Mouse (Mus musculus) CH12F3 (cell line): ENCODE data around the gene Letmd1.
"Not testable (repeated sequence)": the region's sequence is repeated elsewhere in the genome, so short reads cannot be mapped to it uniquely, and the experiment has no call there.

Source experiments
- in situ Hi-C: fragments of 300-500 bp; cut with MboI; formaldehyde crosslinking; loops from 2 replicates; pipeline ENCODE4 v1.14.3; 2020; ENCODE audit warnings: low sequenced_read_pairs

Letmd1 gene

DNA sequence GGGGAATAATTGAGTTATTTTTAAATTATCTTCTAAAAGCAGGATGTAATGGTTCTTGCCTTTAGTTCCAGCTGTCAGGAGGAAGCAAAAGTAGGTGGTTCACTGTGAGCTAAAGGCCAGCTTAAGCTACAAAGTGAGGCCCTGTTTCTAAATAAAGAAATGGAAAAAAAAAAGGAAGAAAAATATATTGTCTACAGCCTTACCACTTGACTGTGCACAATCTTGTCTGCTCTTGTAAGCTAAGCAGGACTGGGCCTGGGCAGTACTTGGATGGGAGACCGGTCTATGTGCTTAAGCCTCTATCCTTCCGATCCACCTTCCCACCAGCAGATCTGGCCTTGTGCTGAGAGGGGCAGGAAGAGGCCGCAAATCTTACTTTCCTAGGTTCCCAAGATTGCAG lies 19.3 kb upstream of the Letmd1 start:
- in situ Hi-C loops: no loop called here

GRCm38 (mm10) chr15:100451245-100451644 lies 17.6 kb upstream of the Letmd1 start:
- in situ Hi-C loops: no loop called here

DNA sequence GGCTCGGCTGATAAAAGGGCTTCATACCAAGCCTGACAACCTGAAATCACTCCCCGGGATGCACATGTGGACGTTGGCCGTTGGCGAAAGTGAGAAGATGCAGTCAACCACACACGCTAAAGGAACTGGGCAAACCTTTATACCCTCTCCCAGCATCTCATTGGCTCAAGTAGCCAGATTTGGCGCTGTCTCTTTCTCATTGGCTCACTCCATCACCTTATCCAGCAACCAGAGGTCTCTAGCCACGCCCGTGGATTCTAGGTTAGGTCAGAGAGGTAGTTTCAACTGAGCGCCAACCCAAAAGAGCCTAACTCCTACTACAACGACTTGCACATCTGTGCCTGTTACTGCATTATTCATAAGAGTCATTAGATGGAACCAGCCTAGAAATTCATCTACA lies 16.3 kb upstream of the Letmd1 start:
- in situ Hi-C loops: no loop called here

- in situ Hi-C loops: no loop called here
Measured at GRCm38 (mm10) chr15:100456356-100456991, 12.3 kb upstream of the Letmd1 start.

GRCm38 (mm10) chr15:100457340-100457739 lies 11.5 kb upstream of the Letmd1 start:
- in situ Hi-C loops: no loop called here

DNA sequence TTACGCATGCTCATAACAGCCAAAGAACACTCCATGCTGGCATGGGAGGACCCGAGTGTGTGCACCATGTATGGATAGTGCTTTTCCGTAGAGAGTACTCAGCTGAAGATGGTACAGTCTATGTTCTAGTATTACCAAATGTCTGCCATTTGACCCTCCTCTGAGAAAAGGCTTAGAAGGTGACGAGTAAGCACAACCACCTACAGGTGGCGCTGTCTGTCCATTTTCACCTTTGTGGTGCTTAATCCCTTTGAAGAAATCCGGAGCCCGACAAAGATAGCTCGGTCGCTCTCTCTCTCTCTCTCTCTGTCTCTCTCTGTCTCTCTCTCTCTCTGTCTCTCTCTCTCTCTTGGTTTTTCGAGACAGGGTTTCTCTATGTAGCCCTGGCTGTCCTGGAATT lies 10.8 kb upstream of the Letmd1 start:
- in situ Hi-C loops: no loop called here

- in situ Hi-C loops: loop anchor here (5.0 kb wide), 1 partner anchor 151 kb away; no protein-coding TSS in a partner anchor
Measured at GRCm38 (mm10) chr15:100460942-100461341, 7.9 kb upstream of the Letmd1 start.

GRCm38 (mm10) chr15:100461646-100462045 lies 7.2 kb upstream of the Letmd1 start:
- in situ Hi-C loops: loop anchor here (5.0 kb wide), 1 partner anchor 151 kb away; no protein-coding TSS in a partner anchor

- in situ Hi-C loops: loop anchor here (5.0 kb wide), 1 partner anchor 150 kb away; no protein-coding TSS in a partner anchor
Measured at GRCm38 (mm10) chr15:100462086-100462485, 6.7 kb upstream of the Letmd1 start.

- in situ Hi-C loops: loop anchor here (5.0 kb wide), 1 partner anchor 149 kb away; no protein-coding TSS in a partner anchor
Measured at GRCm38 (mm10) chr15:100463712-100464111, 5.1 kb upstream of the Letmd1 start.

GRCm38 (mm10) chr15:100465432-100465831 lies 3.4 kb upstream of the Letmd1 start:
- in situ Hi-C loops: no loop called here

GRCm38 (mm10) chr15:100467738-100468137 lies 1.1 kb upstream of the Letmd1 start:
- in situ Hi-C loops: no loop called here

DNA sequence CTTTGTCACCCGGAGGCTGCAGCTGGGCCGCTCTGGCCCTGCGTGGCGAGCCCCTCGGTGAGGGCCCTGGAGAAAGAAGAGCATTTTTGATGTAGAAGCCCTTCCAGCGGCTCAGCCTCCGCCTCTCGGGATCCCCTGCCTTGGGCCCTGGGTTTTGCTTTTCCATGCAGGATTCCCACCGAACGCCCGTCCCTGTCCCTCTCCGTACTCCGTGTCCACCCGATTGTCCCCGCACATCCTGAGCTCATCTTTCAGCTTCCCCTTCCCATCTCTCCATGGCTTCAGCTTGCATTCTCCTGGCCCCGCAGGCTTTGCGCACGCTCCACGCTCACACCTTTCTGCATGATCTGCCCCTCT lies 344 bp downstream of the Letmd1 start:
- in situ Hi-C loops: no loop called here

- in situ Hi-C loops: no loop called here
Measured at GRCm38 (mm10) chr15:100470037-100470436, 1.2 kb downstream of the Letmd1 start.

GRCm38 (mm10) chr15:100473926-100474503 lies 5.2 kb downstream of the Letmd1 start:
- in situ Hi-C loops: no loop called here

DNA sequence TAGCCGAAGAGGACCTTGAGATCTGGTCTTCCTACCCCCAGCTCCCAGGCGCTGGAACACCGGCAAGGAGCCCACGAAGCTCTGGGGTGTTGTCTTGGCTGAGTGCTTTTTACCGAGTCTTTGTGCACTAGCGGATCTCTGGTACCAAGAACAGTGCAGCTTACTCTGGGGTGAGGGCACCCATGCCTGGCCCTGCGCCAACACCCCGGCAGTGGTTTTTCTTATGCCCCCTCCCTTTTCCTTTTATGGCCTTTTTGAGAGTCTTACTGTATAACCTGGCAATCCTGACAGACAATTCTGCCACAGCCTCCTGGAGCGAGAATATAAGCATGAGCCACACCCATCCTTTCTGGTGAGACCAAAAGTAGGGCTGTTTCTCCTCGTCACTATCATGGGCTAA lies 9.5 kb downstream of the Letmd1 start:
- in situ Hi-C loops: no loop called here

DNA sequence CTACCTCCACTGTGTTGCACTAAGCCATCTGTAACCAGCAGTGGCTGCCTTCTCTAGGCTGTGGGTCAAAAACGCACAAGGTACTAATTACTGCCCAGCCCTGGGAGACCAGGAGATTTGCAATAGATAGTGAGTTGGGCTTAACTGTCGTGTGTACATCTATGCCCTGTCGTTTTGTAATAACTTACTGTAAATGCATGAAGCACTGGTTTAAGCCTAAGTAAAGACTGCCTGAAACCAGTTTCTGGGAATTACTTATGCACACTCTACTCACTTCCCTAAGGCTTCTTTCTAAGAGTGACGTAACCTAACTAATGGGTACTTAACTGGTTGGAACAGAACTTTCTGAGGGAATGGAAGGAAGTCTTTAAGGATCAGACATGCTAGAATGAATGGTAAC lies 10.1 kb downstream of the Letmd1 start:
- in situ Hi-C loops: no loop called here

GRCm38 (mm10) chr15:100485576-100485975 lies 16.8 kb downstream of the Letmd1 start:
- in situ Hi-C loops: no loop called here

GRCm38 (mm10) chr15:100486450-100486849 lies 17.6 kb downstream of the Letmd1 start:
- in situ Hi-C loops: no loop called here

DNA sequence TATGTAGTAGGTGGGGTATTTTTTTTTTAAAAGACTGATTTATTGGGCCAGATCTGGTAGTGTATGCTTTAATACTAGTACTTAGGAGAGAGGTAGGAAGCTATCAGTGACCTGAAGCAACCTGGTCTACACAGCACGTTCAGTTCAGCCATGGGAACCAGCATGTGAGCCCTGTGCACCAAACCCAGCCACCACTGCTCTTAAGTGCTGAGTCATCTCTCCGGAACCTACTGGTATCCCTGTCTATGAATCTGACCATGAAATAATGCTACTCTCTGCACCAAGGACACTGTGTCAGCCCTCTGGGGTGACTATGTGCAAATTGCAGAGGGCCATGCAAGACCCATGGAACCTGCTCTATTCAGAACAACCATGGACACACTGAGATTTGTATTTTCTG lies 18.2 kb downstream of the Letmd1 start:
- in situ Hi-C loops: no loop called here

GRCm38 (mm10) chr15:100488297-100488696 lies 19.5 kb downstream of the Letmd1 start:
- in situ Hi-C loops: not testable (repeated sequence)

- in situ Hi-C loops: no loop called here
Measured at GRCm38 (mm10) chr15:100489263-100489662, 20.4 kb downstream of the Letmd1 start.

DNA sequence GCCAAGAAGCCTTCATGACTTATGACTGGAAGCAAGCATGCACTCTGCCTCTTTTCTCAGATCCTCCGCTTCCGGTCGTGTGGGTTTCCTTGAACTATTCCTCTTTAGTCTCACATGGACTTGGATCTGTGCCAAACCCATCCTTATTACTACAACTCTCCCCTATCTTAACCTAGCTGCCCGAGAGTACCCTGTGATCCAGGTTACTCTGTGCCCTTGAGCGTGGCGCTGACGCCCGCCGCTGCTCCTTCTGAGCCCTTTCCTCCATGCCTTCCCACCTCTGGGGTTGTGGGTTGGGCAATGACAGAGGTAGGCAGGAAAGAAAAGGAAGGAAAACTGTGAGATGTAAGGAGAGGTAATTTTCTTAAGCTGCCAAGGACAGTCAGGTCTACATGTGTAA lies 23.1 kb downstream of the Letmd1 start:
- in situ Hi-C loops: no loop called here
